Mouse (Mus musculus) layer of hippocampus, adult 8-10 months (tissue): ENCODE results near the gene Arel1. TPM values are rescaled to one million over a fixed set of nuclear protein-coding genes. Genes with fewer than 3 reads are reported as not detected.

Experiments
- DNase-seq, 2 experiments: peaks; one replicate each; pipeline ENCODE4 v3.0.0; 2022; ENCODE audit warnings: low spot score in 2 of 2
- total RNA-seq, 4 experiments: library from RNA; stranded (reverse); gene quantifications; 2 replicates each; pipeline ENCODE4 v1.2.4; 2022

The Arel1 gene
- total RNA-seq, 4 experiments from 2014 or later, result 84.3 to 106 (median 98.5) TPM

GRCm38 (mm10) chr12:84948584-84949285, 22.0 kb downstream of the Arel1 start:
- no peak for DNase-seq

- no peak for DNase-seq
Observed at GRCm38 (mm10) chr12:84947894-84948583, 22.7 kb downstream of the Arel1 start.

DNA sequence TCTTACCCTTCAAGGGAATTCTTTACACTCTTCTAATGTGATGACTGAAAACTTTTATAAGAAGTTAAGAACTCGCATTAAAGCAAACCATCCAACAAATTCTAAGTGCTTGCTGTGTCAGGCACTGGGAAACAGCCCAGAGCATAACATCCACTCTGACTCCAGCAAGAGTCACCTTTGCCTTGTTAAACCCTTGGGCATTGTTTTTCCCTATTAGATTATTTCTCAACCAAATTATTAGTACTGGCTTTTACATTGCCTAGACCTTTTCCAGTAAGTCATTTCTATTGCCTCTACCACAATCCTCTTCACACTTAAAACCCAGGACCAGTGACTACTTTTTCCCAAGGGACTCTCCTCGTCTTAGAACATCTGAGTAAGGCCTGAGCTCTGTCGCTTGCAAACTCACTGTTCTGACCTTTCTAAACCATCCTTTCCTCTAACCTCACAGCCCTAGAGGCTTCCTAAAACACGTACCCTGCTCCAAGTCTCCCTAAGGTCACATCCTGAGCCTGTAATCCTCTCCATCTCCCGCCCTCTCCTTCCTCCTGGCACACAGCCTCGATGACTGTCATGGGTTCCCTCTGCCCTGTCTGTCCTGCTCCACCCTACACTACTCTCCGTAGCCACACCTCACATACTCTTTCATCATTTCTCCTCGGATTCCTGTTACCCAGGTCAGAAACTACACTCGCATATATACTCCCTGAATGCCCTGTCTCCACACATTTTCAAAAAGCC, 25.7 kb downstream of the Arel1 start:
- DNase-seq, result no peak

GRCm38 (mm10) chr12:84944150-84944812, 26.4 kb downstream of the Arel1 start:
- DNase-seq, result no peak

DNA sequence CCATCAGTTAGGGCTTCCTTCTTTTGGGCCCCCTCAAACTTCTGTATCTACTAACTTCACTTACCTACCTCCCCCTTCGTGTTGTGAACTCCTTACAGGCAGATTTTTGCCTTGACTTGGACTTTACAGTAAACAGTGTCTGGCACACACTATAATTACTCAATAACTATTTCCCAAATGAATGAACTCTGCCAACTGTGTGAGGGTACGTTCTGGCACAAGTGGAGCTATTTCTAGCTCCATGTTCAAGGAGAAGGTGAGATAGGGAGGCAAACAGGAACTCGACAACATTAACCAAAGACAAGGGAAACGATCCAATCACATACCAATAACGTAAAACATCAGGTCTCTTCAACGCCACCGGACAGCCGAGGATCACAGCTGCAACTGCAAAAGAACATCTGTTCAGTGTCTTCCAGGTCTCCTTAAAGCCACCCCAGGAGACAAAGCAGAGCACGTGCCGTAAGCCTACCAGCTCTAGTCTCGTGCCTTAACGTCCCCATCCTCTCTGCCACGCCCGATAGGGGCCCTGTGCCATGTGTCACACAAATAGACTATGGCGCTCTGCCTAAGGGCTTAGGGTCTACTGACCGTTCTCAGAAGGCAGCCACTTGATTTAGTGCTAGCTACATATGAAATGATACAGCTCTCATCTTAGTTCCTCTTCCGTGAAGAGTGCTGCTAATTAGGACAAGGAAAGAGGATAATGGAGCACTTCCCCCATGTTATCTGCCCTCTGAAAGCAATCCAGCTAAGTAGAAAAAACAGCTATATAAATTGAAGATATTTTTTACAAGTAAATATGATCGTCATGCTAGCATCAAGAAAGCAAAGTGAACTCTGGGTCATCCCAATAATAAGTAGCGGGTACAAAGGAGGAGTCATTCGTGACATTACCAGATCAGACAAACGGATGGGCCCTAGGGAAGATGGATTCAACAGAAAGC, 27.4 kb downstream of the Arel1 start:
- DNase-seq, result no peak

- no peak for DNase-seq
Observed at GRCm38 (mm10) chr12:84941717-84942116, 29.0 kb downstream of the Arel1 start.

DNA sequence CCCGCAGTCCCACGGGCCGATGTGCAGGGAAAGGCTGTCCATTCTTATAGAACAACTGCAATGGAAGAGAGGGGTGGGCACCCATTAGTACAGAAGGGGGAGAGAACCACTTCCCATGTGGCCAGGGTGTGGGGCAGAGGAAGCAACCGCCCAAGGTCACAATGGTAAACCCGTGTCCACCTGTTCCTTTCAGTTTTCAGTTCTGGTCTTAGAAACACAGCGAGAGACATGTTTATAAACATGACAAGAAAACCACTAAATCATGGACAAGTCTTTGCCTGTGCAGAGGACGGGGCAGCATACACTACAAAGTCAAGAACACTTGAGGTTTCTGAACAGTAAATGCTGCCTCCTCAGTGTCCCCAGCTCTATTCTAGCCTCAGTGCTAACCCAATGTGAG, 30.4 kb downstream of the Arel1 start:
- DNase-seq, result no peak

GRCm38 (mm10) chr12:84939117-84939516, 31.6 kb downstream of the Arel1 start:
- DNase-seq, result no peak

- DNase-seq, result no peak
Observed at GRCm38 (mm10) chr12:84935343-84935742, 35.4 kb downstream of the Arel1 start.

DNA sequence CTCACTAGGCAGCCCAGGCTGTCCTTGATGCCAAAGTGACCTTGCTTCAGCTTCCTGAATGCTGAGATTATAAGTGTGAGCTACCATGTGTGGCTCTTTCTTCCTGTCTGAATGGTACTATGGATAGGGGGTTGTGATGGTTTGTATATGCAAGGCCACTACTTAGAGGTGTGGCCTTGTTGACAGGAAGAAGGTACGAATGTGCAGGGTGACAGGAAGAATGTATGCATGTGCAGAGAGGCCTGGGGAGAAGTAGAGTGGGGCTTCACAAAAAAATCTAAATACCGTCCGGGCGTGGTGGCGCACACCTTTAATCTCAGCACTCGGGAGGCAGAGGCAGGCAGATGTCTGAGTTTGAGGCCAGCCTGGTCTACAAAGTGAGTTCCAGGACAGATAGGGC, 38.5 kb downstream of the Arel1 start:
- DNase-seq, result no peak

DNA sequence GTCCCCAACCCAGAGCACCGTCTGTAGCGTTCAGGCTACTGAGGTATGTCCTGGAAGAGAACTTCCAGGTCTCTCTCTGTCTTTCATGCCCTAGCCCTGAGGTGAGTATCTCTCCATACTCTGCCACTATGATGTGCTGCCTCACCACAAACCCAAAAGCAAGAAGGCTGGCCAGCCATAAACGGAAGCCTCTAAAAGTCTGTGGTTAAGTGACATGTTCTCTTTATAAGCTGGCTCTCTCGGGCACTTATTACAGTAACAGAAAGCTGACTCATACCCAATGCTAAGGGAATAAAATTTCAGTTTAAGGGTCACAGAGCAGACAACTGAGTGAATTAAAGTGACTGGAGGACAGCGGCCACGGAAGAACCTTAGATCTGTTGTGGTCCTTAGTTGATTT, 44.2 kb downstream of the Arel1 start:
- no peak for DNase-seq

- peak in 1 of 2 experiments; percentile 20 for DNase-seq
Observed at GRCm38 (mm10) chr12:84924324-84924723, 46.4 kb downstream of the Arel1 start.

- DNase-seq, result no peak
Observed at GRCm38 (mm10) chr12:84921881-84922419, 48.8 kb downstream of the Arel1 start.

GRCm38 (mm10) chr12:84918809-84919208, 51.9 kb downstream of the Arel1 start:
- no peak for DNase-seq

DNA sequence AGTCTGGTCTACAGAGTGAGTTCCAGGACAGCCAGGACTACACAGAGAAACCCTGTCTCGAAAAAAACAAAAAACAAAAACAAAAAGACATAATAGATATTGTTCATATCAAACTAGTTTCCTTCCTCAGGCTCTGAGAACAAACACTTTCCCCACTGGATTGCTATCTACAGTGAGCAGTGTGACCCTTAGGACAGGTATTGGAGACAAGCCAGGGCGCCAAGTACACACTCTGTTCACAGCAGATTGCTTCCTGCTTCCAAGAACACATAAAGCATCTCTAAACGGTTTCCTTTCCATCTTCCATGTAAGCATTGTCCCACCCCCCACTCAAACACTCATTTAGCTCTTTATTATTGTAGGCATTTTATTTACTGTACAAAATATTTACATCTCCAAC, 52.9 kb downstream of the Arel1 start:
- DNase-seq, result no peak

GRCm38 (mm10) chr12:84914959-84915358, 55.7 kb downstream of the Arel1 start:
- DNase-seq, result no peak

- DNase-seq, result no peak
Observed at GRCm38 (mm10) chr12:84912652-84913104, 58.0 kb downstream of the Arel1 start.

- no peak for DNase-seq
Observed at GRCm38 (mm10) chr12:84911640-84912039, 59.1 kb downstream of the Arel1 start.

GRCm38 (mm10) chr12:84910066-84910465, 60.6 kb downstream of the Arel1 start:
- DNase-seq, result no peak
